Mouse (Mus musculus): ENCODE measurements around the gene Fuca1. TPM values are rescaled to one million over a fixed set of nuclear protein-coding genes. Genes with fewer than 3 reads are reported as not detected.

Fuca1 gene
- total and polyA plus RNA-seq, 3 experiments, result 26.8 to 48.6 TPM; not detected in 1

GRCm38 (mm10) chr4:135969070-135969750 lies 48.7 kb downstream of the Fuca1 start:
- peaks cover 0 to 18% of the 10 kb centered on the region in 2 experiments; a peak in 3 of 4 replicates for H3K4me1 ChIP-seq (ENCODE audit: control insufficient read depth in 1 of 2, insufficient read depth in 2 of 2, low read length in 2 of 2)
- peaks cover 0 to 10% of the 10 kb centered on the region in 2 experiments; a peak in 3 of 4 replicates for H3K36me3 ChIP-seq (ENCODE audit: control insufficient read depth in 1 of 2, insufficient read depth in 2 of 2, low read length in 2 of 2)

GRCm38 (mm10) chr4:135970585-135970984 lies 50.0 kb downstream of the Fuca1 start:
- no peak overlapping the region for H3K9ac ChIP-seq (ENCODE audit: control insufficient read depth, low read depth, low read length, poor library complexity, severe bottlenecking)
- H3K4me3 ChIP-seq (ENCODE audit: control insufficient read depth in 1 of 2, insufficient read depth in 1 of 2, low read depth in 2 of 2, low read length in 2 of 2), result no peak overlapping the region
- peaks cover 16% of the 10 kb centered on the region for H3K79me2 ChIP-seq (ENCODE audit: control insufficient read depth, insufficient read depth, low read length, poor library complexity)
- no peak for DNase-seq (ENCODE audit: low read depth, low spot score)
- H3K9me3 ChIP-seq (replicated peaks; ENCODE audit: insufficient read depth, low read length), result no peaks in the 10 kb centered on the region
- no peak for TF ChIP-seq UBTF (IDR thresholded peaks at IDR 0.05; ENCODE audit: borderline replicate concordance, insufficient read depth, low read depth, low read length)
- TF ChIP-seq MXI1 (IDR thresholded peaks at IDR 0.05; ENCODE audit: low read depth, low read length), result no peak
- no peak for TF ChIP-seq JUND (IDR thresholded peaks at IDR 0.05; ENCODE audit: low read depth, low read length)
- no peak for TF ChIP-seq ELF1 (IDR thresholded peaks at IDR 0.05; ENCODE audit: low read depth, low read length)
- TF ChIP-seq BHLHE40 (IDR thresholded peaks at IDR 0.05; ENCODE audit: borderline replicate concordance, low read depth, low read length), result no peak
- no peak for TF ChIP-seq MAX (IDR thresholded peaks at IDR 0.05; ENCODE audit: low read length)
- TF ChIP-seq CHD2 (IDR thresholded peaks at IDR 0.05; ENCODE audit: low read length), result no peak
- no peak for TF ChIP-seq GABPA (IDR thresholded peaks at IDR 0.05; ENCODE audit: low read depth, low read length)
- no peak for TF ChIP-seq SIN3A (IDR thresholded peaks at IDR 0.05; ENCODE audit: low read length)
- no peak for TF ChIP-seq MYB (IDR thresholded peaks at IDR 0.05; ENCODE audit: low read depth, low read length)
- TF ChIP-seq E2F4 (IDR thresholded peaks at IDR 0.05; ENCODE audit: borderline replicate concordance, low read depth, low read length), result no peak
- no peak for TF ChIP-seq HCFC1 (IDR thresholded peaks at IDR 0.05; ENCODE audit: low read depth, low read length)
- no peak for TF ChIP-seq ZC3H11A (IDR thresholded peaks at IDR 0.05; ENCODE audit: low read depth, low read length)
- TF ChIP-seq RCOR1 (IDR thresholded peaks at IDR 0.05; ENCODE audit: low read depth, low read length), result no peak
- H3K36me3 ChIP-seq (ENCODE audit: control insufficient read depth in 1 of 2, insufficient read depth in 2 of 2, low read length in 2 of 2), result peaks cover 3 to 11% of the 10 kb centered on the region in 2 experiments; a peak in 3 of 4 replicates
- peaks cover 0 to 22% of the 10 kb centered on the region in 2 experiments; a peak in 3 of 4 replicates for H3K4me1 ChIP-seq (ENCODE audit: control insufficient read depth in 1 of 2, insufficient read depth in 2 of 2, low read length in 2 of 2)
- H3K27ac ChIP-seq (ENCODE audit: control insufficient read depth, low read depth, low read length), result no peak overlapping the region
- H3K27me3 ChIP-seq (ENCODE audit: control insufficient read depth in 1 of 2, insufficient read depth in 2 of 2, low read length in 2 of 2), result no peaks in the 10 kb centered on the region

More at GRCm38 (mm10) chr4:135969070-135969750, 48.7 kb downstream of the Fuca1 start:
- no peak for TF ChIP-seq NRF1 (IDR thresholded peaks at IDR 0.05; ENCODE audit: insufficient read depth, low read depth, low read length, poor library complexity, severe bottlenecking)
- TF ChIP-seq RCOR1 (IDR thresholded peaks at IDR 0.05; ENCODE audit: low read depth, low read length), result no peak
- TF ChIP-seq ELF1 (IDR thresholded peaks at IDR 0.05; ENCODE audit: low read depth, low read length), result no peak
- TF ChIP-seq ETS1 (IDR thresholded peaks at IDR 0.05; ENCODE audit: low read depth, low read length), result no peak
- no peak for TF ChIP-seq JUND (IDR thresholded peaks at IDR 0.05; ENCODE audit: low read depth, low read length)
- no peak for TF ChIP-seq ZNF384 (IDR thresholded peaks at IDR 0.05; ENCODE audit: low read depth, low read length)
- no peak for TF ChIP-seq KAT2A (conservative IDR thresholded peaks at IDR 0.05; ENCODE audit: low read depth, low read length)
- TF ChIP-seq CHD1 (IDR thresholded peaks at IDR 0.05; ENCODE audit: low read depth, low read length), result no peak
- no peak for TF ChIP-seq NELFE (IDR thresholded peaks at IDR 0.05; ENCODE audit: low read depth, low read length)
- no peak for TF ChIP-seq RAD21 (IDR thresholded peaks at IDR 0.05; ENCODE audit: low read depth, low read length)
- no peak for TF ChIP-seq MYB (IDR thresholded peaks at IDR 0.05; ENCODE audit: low read depth, low read length)
- no peak for TF ChIP-seq EP300 (IDR thresholded peaks at IDR 0.05; ENCODE audit: low read depth in 1 of 2, low read length in 2 of 2)
- no peak for TF ChIP-seq HCFC1 (IDR thresholded peaks at IDR 0.05; ENCODE audit: low read depth, low read length)
- no peak for TF ChIP-seq POLR2A (IDR thresholded peaks at IDR 0.05; ENCODE audit: control insufficient read depth in 1 of 2, insufficient read depth in 1 of 2, low read depth in 1 of 2, low read length in 2 of 2, poor library complexity in 1 of 2)
- no peak for TF ChIP-seq E2F4 (IDR thresholded peaks at IDR 0.05; ENCODE audit: borderline replicate concordance, low read depth, low read length)
- TF ChIP-seq MEF2A (IDR thresholded peaks at IDR 0.05; ENCODE audit: extremely low read depth, insufficient replicate concordance, low read depth, low read length, poor library complexity, severe bottlenecking), result no peak
- TF ChIP-seq UBTF (IDR thresholded peaks at IDR 0.05; ENCODE audit: borderline replicate concordance, insufficient read depth, low read depth, low read length), result no peak
- TF ChIP-seq MAX (IDR thresholded peaks at IDR 0.05; ENCODE audit: low read length), result no peak
- Histone ChIP-seq H3K9me3 (replicated peaks; ENCODE audit: insufficient read depth, low read length) (no peaks in the 10 kb centered on the region), H3K79me2 (ENCODE audit: control insufficient read depth, insufficient read depth, low read length, poor library complexity) (peaks cover 16% of the 10 kb centered on the region), H3K27ac (ENCODE audit: control insufficient read depth, low read depth, low read length) (no peak overlapping the region), H3K27me3 (ENCODE audit: control insufficient read depth in 1 of 2, insufficient read depth in 2 of 2, low read length in 2 of 2) (no peaks in the 10 kb centered on the region), H3K4me3 (ENCODE audit: control insufficient read depth in 1 of 2, insufficient read depth in 1 of 2, low read depth in 2 of 2, low read length in 2 of 2) (no peak overlapping the region), H3K9ac (ENCODE audit: control insufficient read depth, low read depth, low read length, poor library complexity, severe bottlenecking) (no peak overlapping the region)
- no peak for DNase-seq (ENCODE audit: low read depth, low spot score)
